Mouse (Mus musculus): ENCODE results near the gene Adam1b. TPM values are rescaled to one million over a fixed set of nuclear protein-coding genes. Genes with fewer than 3 reads are reported as not detected.
A peak's percentile ranks its signal among the peaks of the same experiment; 100 is the strongest.

The Adam1b gene
- polyA plus RNA-seq, 1 experiment from 2014 or later = 0.10 TPM

DNA sequence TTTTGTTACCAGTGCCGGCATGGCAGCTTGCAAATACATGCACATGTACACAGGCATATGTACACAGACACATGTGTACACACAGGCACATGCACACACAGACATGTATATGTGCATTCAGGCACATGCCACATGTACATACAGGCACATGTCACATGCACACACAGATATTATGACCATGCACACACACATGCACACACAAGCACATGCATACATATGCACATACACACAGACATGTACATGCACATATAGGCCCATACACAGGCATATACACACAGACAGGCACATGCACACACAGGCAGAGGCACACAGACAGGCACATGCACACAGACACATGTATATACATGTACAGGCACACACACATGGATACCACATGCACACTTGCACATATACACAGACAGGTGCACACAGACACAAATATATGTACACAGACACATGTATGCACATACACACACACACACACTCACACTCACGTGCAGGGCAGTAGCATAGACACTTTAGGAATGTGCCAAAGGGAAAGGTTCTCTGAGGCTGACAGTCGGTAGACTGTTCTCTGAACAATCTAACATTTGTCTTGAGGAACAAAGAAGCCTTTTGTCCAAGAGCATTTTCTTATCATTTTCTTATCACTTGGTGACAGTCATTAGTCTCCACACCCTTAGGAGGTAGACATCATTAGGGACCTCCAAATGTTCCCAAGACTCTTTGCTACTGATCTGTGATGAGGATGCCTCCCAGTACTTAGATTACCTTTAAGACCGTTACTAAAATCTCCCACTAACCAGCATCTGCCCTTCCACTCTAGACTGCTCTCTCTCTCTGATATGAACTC is 41.7 kb downstream of the Adam1b start:
- no peak for DNase-seq (ENCODE audit: low read depth, low spot score)
- no peaks in the 10 kb centered on the region for H3K27me3 ChIP-seq
- in situ Hi-C loops (cut with MboI; ENCODE audit: low pct_unique_long_range_greater_than_20kb) = no loop called here
- TF ChIP-seq CTCF (IDR thresholded peaks at IDR 0.05) = no peak
- no peak for ATAC-seq
- POLR2A ChIA-PET = interaction anchor here (1.1 to 1.6 kb wide), 2 partner anchors 11 to 12 kb away, joined by 3 read pairs; no protein-coding TSS in a partner anchor
- CTCF ChIA-PET = no interaction called here

- POLR2A ChIA-PET = interaction anchor here (0.6 kb wide), 1 partner anchor 10 kb away, joined by 3 read pairs; no protein-coding TSS in a partner anchor
- no peak for ATAC-seq
Observed at GRCm38 (mm10) chr5:121455510-121456265, 47.5 kb downstream of the Adam1b start.

DNA sequence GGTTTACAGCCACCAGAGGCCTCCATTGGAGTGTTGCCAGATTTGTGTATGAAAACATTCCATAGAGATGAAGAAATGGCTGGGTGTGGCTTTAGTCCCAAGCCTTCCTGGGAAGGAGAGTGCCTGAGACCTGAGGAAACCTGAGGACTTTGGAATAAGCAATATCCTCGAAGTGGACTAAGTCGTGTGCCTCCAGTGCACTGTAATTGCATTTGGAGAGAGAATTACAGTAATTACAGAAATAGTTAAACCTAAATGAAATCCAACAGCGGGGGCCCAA is 48.8 kb downstream of the Adam1b start:
- TF ChIP-seq CTCF (IDR thresholded peaks at IDR 0.05) = no peak
- ChIA-PET POLR2A (no interaction called here), CTCF (no interaction called here)
- DNase-seq (ENCODE audit: low read depth, low spot score) (no peak), ATAC-seq (no peak)
- in situ Hi-C loops (cut with MboI; ENCODE audit: low pct_unique_long_range_greater_than_20kb) = no loop called here
- H3K27me3 ChIP-seq = no peaks in the 10 kb centered on the region

More at GRCm38 (mm10) chr5:121455510-121456265, 47.5 kb downstream of the Adam1b start:
- no peak for DNase-seq (ENCODE audit: low read depth, low spot score)
- no peaks in the 10 kb centered on the region for H3K27me3 ChIP-seq
- TF ChIP-seq CTCF (IDR thresholded peaks at IDR 0.05) = no peak
- in situ Hi-C loops (cut with MboI; ENCODE audit: low pct_unique_long_range_greater_than_20kb) = no loop called here
- CTCF ChIA-PET = interaction anchor here (2.7 kb wide), 1 partner anchor 22 kb away, joined by 8 read pairs; no protein-coding TSS in a partner anchor

DNA sequence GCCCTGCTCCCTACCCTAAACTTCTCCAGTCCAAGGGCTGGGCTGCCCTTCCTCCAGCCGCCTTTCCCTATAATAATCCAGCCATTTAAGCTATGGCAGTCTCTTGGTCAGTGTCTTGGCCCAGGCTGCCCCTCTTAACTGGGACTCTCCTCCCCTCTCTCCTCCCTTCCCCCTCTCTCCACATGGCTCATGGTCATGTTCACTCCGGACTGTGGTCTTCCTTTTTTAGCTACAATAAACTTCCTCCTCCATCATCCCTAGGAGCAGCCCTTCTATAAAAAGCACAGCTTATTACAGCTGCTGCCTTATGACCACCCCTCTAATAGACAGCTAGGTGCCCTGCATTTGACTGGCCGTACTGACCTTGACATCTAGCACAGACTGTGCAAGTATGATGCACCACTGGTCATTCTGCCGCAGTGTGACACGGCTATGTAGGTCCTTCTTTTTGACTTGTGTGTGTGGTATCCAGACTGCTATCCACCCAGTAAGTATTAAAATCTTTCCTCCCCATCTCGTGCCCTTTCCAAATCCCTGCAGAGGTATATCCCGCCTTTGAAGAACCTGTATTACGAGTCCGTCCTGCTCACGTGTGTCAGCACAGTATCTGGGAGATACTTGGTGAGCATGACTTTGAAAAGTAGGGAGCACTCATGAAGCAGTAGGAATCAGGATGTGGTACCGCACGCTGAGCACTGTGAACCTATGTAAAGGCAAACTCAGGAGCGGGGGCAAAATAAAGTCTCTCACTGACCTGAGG is 49.3 kb downstream of the Adam1b start:
- in situ Hi-C loops (cut with MboI; ENCODE audit: low pct_unique_long_range_greater_than_20kb) = no loop called here
- no peak for TF ChIP-seq CTCF (IDR thresholded peaks at IDR 0.05)
- CTCF ChIA-PET = interaction anchor here (1.4 kb wide), 1 partner anchor 24 kb away, joined by 8 read pairs; no protein-coding TSS in a partner anchor
- H3K27me3 ChIP-seq = no peaks in the 10 kb centered on the region
- POLR2A ChIA-PET = no interaction called here
- no peak for ATAC-seq
- DNase-seq (ENCODE audit: low read depth, low spot score) = no peak

- ATAC-seq (no peak), DNase-seq (ENCODE audit: low read depth, low spot score) (no peak)
- ChIA-PET POLR2A (interaction anchor here (0.7 to 2.1 kb wide), 3 partner anchors 13 to 24 kb away, joined by 3 to 11 read pairs (median 3); no protein-coding TSS in a partner anchor), CTCF (interaction anchor here (1.0 to 1.4 kb wide), 3 partner anchors 17 to 25 kb away, joined by 3 to 8 read pairs (median 3); no protein-coding TSS in a partner anchor)
- no peaks in the 10 kb centered on the region for H3K27me3 ChIP-seq
- TF ChIP-seq CTCF (IDR thresholded peaks at IDR 0.05) = no peak
- in situ Hi-C loops (cut with MboI; ENCODE audit: low pct_unique_long_range_greater_than_20kb) = no loop called here
Observed at GRCm38 (mm10) chr5:121452906-121453305, 50.3 kb downstream of the Adam1b start.

- ChIA-PET POLR2A (interaction anchor here (0.7 to 2.1 kb wide), 7 partner anchors 13 to 29 kb away, joined by 3 to 11 read pairs (median 4); no protein-coding TSS in a partner anchor), CTCF (interaction anchor here (1.0 kb wide), 2 partner anchors 18 to 22 kb away, joined by 3 read pairs; no protein-coding TSS in a partner anchor)
- no peak for TF ChIP-seq CTCF (IDR thresholded peaks at IDR 0.05)
- ATAC-seq = peak; percentile 85
- in situ Hi-C loops (cut with MboI; ENCODE audit: low pct_unique_long_range_greater_than_20kb) = no loop called here
- H3K27me3 ChIP-seq = no peaks in the 10 kb centered on the region
- peak; percentile 84 for DNase-seq (ENCODE audit: low read depth, low spot score)
Observed at GRCm38 (mm10) chr5:121452026-121452869, 51.0 kb downstream of the Adam1b start, which contains the start of gene Erp29. Erp29 (minus strand) TSS chr5:121452506.

DNA sequence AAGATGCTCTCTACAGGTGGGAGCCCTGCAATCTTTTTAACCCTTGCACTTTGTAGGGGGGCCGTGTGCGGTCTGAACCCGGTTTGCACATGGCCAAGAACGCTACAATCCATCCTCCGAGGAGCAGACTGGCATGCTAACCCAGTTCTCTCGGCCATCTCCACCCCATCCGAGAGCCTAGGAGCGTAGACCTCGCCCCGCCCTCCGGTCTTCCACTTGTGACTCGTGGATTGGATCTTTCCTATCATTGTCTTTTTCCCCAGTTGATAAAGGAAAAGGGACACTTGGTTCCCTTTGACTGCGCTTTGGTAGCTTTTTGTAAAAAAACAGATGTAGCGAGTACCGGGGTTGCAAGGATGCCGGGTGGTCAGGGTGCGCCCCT is 51.6 kb downstream of the Adam1b start, which contains the start of gene Tmem116:
Gene Tmem116, plus strand, starts transcription at position 250 of the 382 bp plus-strand sequence.
- no peaks in the 10 kb centered on the region for H3K27me3 ChIP-seq
- ATAC-seq = peak; percentile 49
- TF ChIP-seq CTCF (IDR thresholded peaks at IDR 0.05) = no peak
- no peak for DNase-seq (ENCODE audit: low read depth, low spot score)
- POLR2A ChIA-PET = interaction anchor here (0.9 to 2.1 kb wide), 4 partner anchors 22 to 29 kb away, joined by 3 to 11 read pairs (median 4); no protein-coding TSS in a partner anchor
- CTCF ChIA-PET = no interaction called here
- in situ Hi-C loops (cut with MboI; ENCODE audit: low pct_unique_long_range_greater_than_20kb) = no loop called here

DNA sequence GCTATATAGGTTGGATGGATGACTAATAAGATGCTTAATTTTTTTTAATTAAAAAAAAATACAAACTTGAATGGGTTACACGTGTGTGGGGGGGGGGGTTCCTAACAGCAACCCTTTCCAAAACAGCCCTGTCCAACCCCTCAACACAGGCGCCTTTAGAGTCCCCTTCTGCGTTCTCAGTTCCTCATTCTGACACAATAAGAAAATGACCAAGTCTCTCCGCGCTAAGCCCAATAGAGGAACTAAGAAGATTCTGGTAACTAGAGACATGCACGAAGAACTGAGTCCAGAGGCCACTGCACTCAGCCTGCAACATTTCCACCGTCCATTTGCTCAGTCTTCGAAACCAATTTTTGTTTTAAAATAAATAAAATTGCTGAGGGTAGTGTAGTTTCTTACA is 52.0 kb downstream of the Adam1b start:
- ChIA-PET CTCF (interaction anchor here (1.2 kb wide), 2 partner anchors 26 to 27 kb away, joined by 4 to 7 read pairs; no protein-coding TSS in a partner anchor), POLR2A (interaction anchor here (0.9 to 2.1 kb wide), 4 partner anchors 22 to 30 kb away, joined by 3 to 11 read pairs (median 4); no protein-coding TSS in a partner anchor)
- no peaks in the 10 kb centered on the region for H3K27me3 ChIP-seq
- in situ Hi-C loops (cut with MboI; ENCODE audit: low pct_unique_long_range_greater_than_20kb) = no loop called here
- no peak for TF ChIP-seq CTCF (IDR thresholded peaks at IDR 0.05)
- DNase-seq (ENCODE audit: low read depth, low spot score) = no peak
- ATAC-seq = no peak

- in situ Hi-C loops (cut with MboI; ENCODE audit: low pct_unique_long_range_greater_than_20kb) = no loop called here
- no peak for ATAC-seq
- CTCF ChIA-PET = interaction anchor here (1.0 to 1.2 kb wide), 3 partner anchors 22 to 27 kb away, joined by 3 to 7 read pairs (median 4); no protein-coding TSS in a partner anchor
- TF ChIP-seq CTCF (IDR thresholded peaks at IDR 0.05) = no peak
- no peak for DNase-seq (ENCODE audit: low read depth, low spot score)
- H3K27me3 ChIP-seq = no peaks in the 10 kb centered on the region
- POLR2A ChIA-PET = no interaction called here
Observed at GRCm38 (mm10) chr5:121450476-121450875, 52.8 kb downstream of the Adam1b start.

Other genes with a start within 250 kb of the Adam1b start
- 37.5 TPM for gene Trafd1, start 117.8 kb downstream of the Adam1b start, polyA plus RNA-seq (2021)
- 36.3 TPM for gene Naa25, start 105.5 kb downstream of the Adam1b start, polyA plus RNA-seq (2021)
- 2.8 TPM for gene Tmem116, start 51.5 kb downstream of the Adam1b start, polyA plus RNA-seq (2021)
- 219 TPM for gene Erp29, start 50.9 kb downstream of the Adam1b start, polyA plus RNA-seq (2021)
- gene Adam1a, start 42.0 kb upstream of the Adam1b start, polyA plus RNA-seq (2021) = 2.5 TPM
- 0.19 TPM for gene Gm42878, start 42.0 kb upstream of the Adam1b start, polyA plus RNA-seq (2021)
- gene Mapkapk5, start 42.5 kb upstream of the Adam1b start, polyA plus RNA-seq (2021) = 72.2 TPM
- gene Aldh2, start 90.4 kb upstream of the Adam1b start, polyA plus RNA-seq (2021) = 470 TPM
- gene Acad12, start 115.5 kb upstream of the Adam1b start, polyA plus RNA-seq (2021) = 29.8 TPM
- 34.7 TPM for gene Acad10, start 157.1 kb upstream of the Adam1b start, polyA plus RNA-seq (2021)
- 65.3 TPM for gene Brap, start 157.1 kb upstream of the Adam1b start, polyA plus RNA-seq (2021)
- gene Atxn2, start 207.9 kb upstream of the Adam1b start, polyA plus RNA-seq (2021) = 209 TPM